Mouse (Mus musculus) CH12.LX (cell line): ENCODE data around the gene Ccdc61. TPM values are rescaled to one million over a fixed set of nuclear protein-coding genes. Genes with fewer than 3 reads are reported as not detected.

Experiments
- DNase-seq: peaks from one replicate; pipeline ENCODE4 v3.0.0-alpha.2; 2013; ENCODE audit errors: extremely low read depth
- H3K27ac ChIP-seq: 2 replicates; pipeline ENCODE4 v1.5.1; 2012; ENCODE audit warnings: low read depth, mild to moderate bottlenecking, control low read depth, moderate library complexity; ENCODE audit not compliant: insufficient read depth
- H3K27me3 ChIP-seq: replicated peaks from 2 replicates; pipeline ENCODE3; 2012; ENCODE audit warnings: inconsistent platforms
- H3K36me3 ChIP-seq, 2 experiments: replicated peaks in 1 of 2; 2 replicates each; pipeline versions ENCODE3 to v1.6.1; 2012; ENCODE audit warnings: inconsistent platforms in 1 of 2, low read length in 1 of 2, mild to moderate bottlenecking in 1 of 2, mixed read lengths in 1 of 2, moderate library complexity in 1 of 2; ENCODE audit not compliant: control insufficient read depth in 1 of 2, insufficient read depth in 1 of 2
- H3K4me1 ChIP-seq, 2 experiments: 2 replicates each; pipeline ENCODE4 v1.6.1; 2012; ENCODE audit warnings: inconsistent platforms in 1 of 2, moderate library complexity in 1 of 2; ENCODE audit not compliant: insufficient read depth in 2 of 2, control insufficient read depth in 1 of 2
- H3K4me2 ChIP-seq: 2 replicates; pipeline ENCODE4 v1.6.1; 2012; ENCODE audit warnings: low read depth, mild to moderate bottlenecking, control low read depth; ENCODE audit not compliant: poor library complexity, insufficient read depth, severe bottlenecking
- H3K4me3 ChIP-seq, 3 experiments: fragments of 150-350 bp in 1 of 3; sonication (generic) in 1 of 3; replicated peaks in 1 of 3; 2 replicates each; pipeline versions ENCODE3 to v1.5.1; 2011 to 2012; ENCODE audit warnings: low read depth in 2 of 3, low read length in 2 of 3, mild to moderate bottlenecking in 2 of 3, moderate library complexity in 2 of 3, control low read depth in 1 of 3, improper control_type of control experiment in 1 of 3, inconsistent platforms in 1 of 3, mixed read lengths in 1 of 3; ENCODE audit not compliant: poor library complexity in 1 of 3
- H3K79me2 ChIP-seq: replicated peaks from 2 replicates; pipeline ENCODE4 v1.6.1; 2012; ENCODE audit warnings: mild to moderate bottlenecking, moderate library complexity; ENCODE audit not compliant: control insufficient read depth, poor library complexity, insufficient read depth, severe bottlenecking; ENCODE audit errors: extremely low read depth
- H3K9ac ChIP-seq: 2 replicates; pipeline ENCODE4 v1.6.1; 2012; ENCODE audit warnings: low read depth, mild to moderate bottlenecking, control low read depth, moderate library complexity; ENCODE audit not compliant: insufficient read depth
- H3K9me3 ChIP-seq: replicated peaks from 2 replicates; pipeline ENCODE3; 2012; ENCODE audit warnings: low read length, inconsistent platforms, mixed read lengths
- BHLHE40 ChIP-seq: IDR thresholded peaks from 2 replicates; pipeline ENCODE4 v1.6.1; 2011; ENCODE audit warnings: mild to moderate bottlenecking, low read depth, low read length, improper control_type of control experiment
- CTCF ChIP-seq, 2 experiments: IDR thresholded peaks in 1 of 2; conservative IDR thresholded peaks in 1 of 2; 2 replicates each; pipeline ENCODE4 v1.5.1; 2011 to 2012; ENCODE audit warnings: low read depth in 2 of 2, low read length in 2 of 2, improper control_type of control experiment in 1 of 2, inconsistent platforms in 1 of 2, mild to moderate bottlenecking in 1 of 2, moderate library complexity in 1 of 2
- ELF1 ChIP-seq: IDR thresholded peaks from 2 replicates; pipeline ENCODE4 v1.6.1; 2014; ENCODE audit warnings: low read depth, mild to moderate bottlenecking, inconsistent platforms, low read length, improper control_type of control experiment
- ETS1 ChIP-seq: conservative IDR thresholded peaks from 2 replicates; pipeline ENCODE4 v1.6.1; 2012; ENCODE audit warnings: low read depth, mild to moderate bottlenecking, inconsistent platforms, low read length, improper control_type of control experiment, moderate library complexity
- GABPA ChIP-seq: IDR thresholded peaks from 2 replicates; pipeline ENCODE4 v1.6.1; 2012; ENCODE audit warnings: low read depth, low read length, improper control_type of control experiment, inconsistent platforms; ENCODE audit not compliant: insufficient replicate concordance
- HCFC1 ChIP-seq: IDR thresholded peaks from 2 replicates; pipeline ENCODE4 v1.6.1; 2012; ENCODE audit warnings: low read depth, mild to moderate bottlenecking, inconsistent platforms, low read length, improper control_type of control experiment
- IRF4 ChIP-seq: IDR thresholded peaks from 2 replicates; pipeline ENCODE4 v1.6.1; 2014; ENCODE audit warnings: low read depth, mild to moderate bottlenecking, inconsistent platforms, low read length, improper control_type of control experiment
- MAX ChIP-seq: IDR thresholded peaks from 2 replicates; pipeline ENCODE4 v1.6.1; 2011; ENCODE audit warnings: low read length, improper control_type of control experiment
- MYC ChIP-seq: IDR thresholded peaks from 2 replicates; pipeline ENCODE4 v1.6.1; 2011; ENCODE audit warnings: low read depth, mild to moderate bottlenecking, improper control_type of control experiment, low read length
- NELFE ChIP-seq: IDR thresholded peaks from 2 replicates; pipeline ENCODE4 v1.6.1; 2011; ENCODE audit warnings: low read depth, low read length, improper control_type of control experiment
- NRF1 ChIP-seq: IDR thresholded peaks from 2 replicates; pipeline ENCODE4 v1.6.1; 2014; ENCODE audit warnings: low read depth, mild to moderate bottlenecking, inconsistent platforms, low read length, improper control_type of control experiment, moderate library complexity
- PAX5 ChIP-seq: IDR thresholded peaks from 2 replicates; pipeline ENCODE4 v1.6.1; 2012; ENCODE audit warnings: low read length, inconsistent platforms, mixed read lengths
- POLR2A ChIP-seq: IDR thresholded peaks from 2 replicates; pipeline ENCODE4 v1.6.1; 2011; ENCODE audit warnings: low read depth, mild to moderate bottlenecking, improper control_type of control experiment, low read length
- POLR2AphosphoS2 ChIP-seq: IDR thresholded peaks from 2 replicates; pipeline ENCODE4 v1.6.1; 2011; ENCODE audit warnings: low read depth, low read length, improper control_type of control experiment
- RAD21 ChIP-seq: IDR thresholded peaks from 2 replicates; pipeline ENCODE4 v1.6.1; 2011; ENCODE audit warnings: low read depth, mild to moderate bottlenecking, low read length, improper control_type of control experiment, moderate library complexity
- RCOR1 ChIP-seq: conservative IDR thresholded peaks from 2 replicates; pipeline ENCODE4 v1.6.1; 2012; ENCODE audit warnings: low read depth, mild to moderate bottlenecking, inconsistent platforms, low read length, improper control_type of control experiment
- SMC3 ChIP-seq: IDR thresholded peaks from 2 replicates; pipeline ENCODE4 v1.6.1; 2011; ENCODE audit warnings: low read depth, low read length, improper control_type of control experiment
- TBP ChIP-seq: conservative IDR thresholded peaks from 2 replicates; pipeline ENCODE4 v1.6.1; 2011; ENCODE audit warnings: low read depth, low read length, improper control_type of control experiment
- TCF12 ChIP-seq: IDR thresholded peaks from 2 replicates; pipeline ENCODE4 v1.6.1; 2014; ENCODE audit warnings: low read depth, mild to moderate bottlenecking, inconsistent platforms, low read length, improper control_type of control experiment
- UBTF ChIP-seq: IDR thresholded peaks from 2 replicates; pipeline ENCODE4 v1.6.1; 2012; ENCODE audit warnings: low read depth, mild to moderate bottlenecking, inconsistent platforms, low read length, improper control_type of control experiment, moderate library complexity
- USF2 ChIP-seq: conservative IDR thresholded peaks from 2 replicates; pipeline ENCODE4 v1.6.1; 2011; ENCODE audit warnings: low read depth, low read length, improper control_type of control experiment
- ZC3H11A ChIP-seq: IDR thresholded peaks from 2 replicates; pipeline ENCODE4 v1.6.1; 2012; ENCODE audit warnings: low read depth, mild to moderate bottlenecking, inconsistent platforms, low read length, improper control_type of control experiment
- ZKSCAN1 ChIP-seq: IDR thresholded peaks from 2 replicates; pipeline ENCODE4 v1.6.1; 2012; ENCODE audit warnings: low read depth, inconsistent platforms, low read length, improper control_type of control experiment, borderline replicate concordance
- ZMIZ1 ChIP-seq: IDR thresholded peaks from 2 replicates; pipeline ENCODE4 v1.6.1; 2012; ENCODE audit warnings: low read depth, mild to moderate bottlenecking, inconsistent platforms, low read length, improper control_type of control experiment
- dilution Hi-C: fragments of 300-500 bp; cut with MboI; formaldehyde crosslinking; loops from 2 replicates; pipeline ENCODE4 v1.14.3; 2020; ENCODE audit warnings: low sequenced_read_pairs; ENCODE audit not compliant: extremely low pct_unique_long_range_greater_than_20kb, extremely low pct_ligation_motif_present
- in situ Hi-C: fragments of 300-500 bp; cut with MboI; formaldehyde crosslinking; loops from 3 replicates; pipeline ENCODE4 v1.14.3; 2019; ENCODE audit warnings: low sequenced_read_pairs, low pct_ligation_motif_present, low pct_unique_long_range_greater_than_20kb, mixed read lengths
- polyA plus RNA-seq: library from polyadenylated mRNA; unstranded; fragments of >175 nt; gene quantifications from 2 replicates; pipeline ENCODE4 v1.2.1, GENCODE M21; 2012; ENCODE audit warnings: low read depth; ENCODE audit not compliant: insufficient read length
- total RNA-seq, 2 experiments: library from RNA; depleted of rRNA; stranded (reverse); fragments of 300-350 nt in 1 of 2; fragments of >200 nt in 1 of 2; gene quantifications; 2 replicates each; pipeline ENCODE4 v1.2.3; 2012 to 2014

Gene Ccdc61
- total and polyA plus RNA-seq, 3 experiments = 11.9 to 17.4 (median 13.2) TPM

- no peaks in the 10 kb centered on the region for H3K36me3 ChIP-seq
- in situ Hi-C loops = loop anchor here (10.0 kb wide), 1 partner anchor 57 kb away; no protein-coding TSS in a partner anchor
- peaks cover 73% of the 10 kb centered on the region for H3K27me3 ChIP-seq
- dilution Hi-C loops = no loop called here
- no peak for DNase-seq
- H3K9ac ChIP-seq = no peak overlapping the region
- no peak overlapping the region for H3K27ac ChIP-seq
- TF ChIP-seq PAX5 (no peak), HCFC1 (no peak), CTCF (conservative IDR thresholded peaks at IDR 0.05 in 1 of 2, IDR thresholded peaks at IDR 0.05 in 1 of 2; ENCODE audit: low read depth in 2 of 2, low read length in 2 of 2) (no peak), UBTF (no peak), ZC3H11A (no peak), ELF1 (no peak), NRF1 (no peak)
- TF ChIP-seq, all 38 proteins: peak for 0
- H3K9me3 ChIP-seq = peaks cover 1% of the 10 kb centered on the region
- no peak overlapping the region for H3K4me2 ChIP-seq
- no peaks in the 10 kb centered on the region for H3K79me2 ChIP-seq
- H3K4me1 ChIP-seq = peaks cover 0 to 6% of the 10 kb centered on the region in 2 experiments; a peak in 2 of 4 replicates
- no peak overlapping the region for H3K4me3 ChIP-seq
These were observed 7.7 kb upstream of the Ccdc61 start for GRCm38 (mm10) chr7:18917931-18918330.

- peaks cover 65% of the 10 kb centered on the region for H3K27me3 ChIP-seq
- DNase-seq = peak; percentile 41
- H3K9me3 ChIP-seq = peaks cover 1% of the 10 kb centered on the region
- no peaks in the 10 kb centered on the region for H3K79me2 ChIP-seq
- H3K4me2 ChIP-seq = no peak overlapping the region
- dilution Hi-C loops = no loop called here
- no peak overlapping the region for H3K9ac ChIP-seq
- peaks cover under 1 to 6% of the 10 kb centered on the region in 2 experiments; a peak in 3 of 4 replicates for H3K4me1 ChIP-seq
- in situ Hi-C loops = loop anchor here (10.0 kb wide), 1 partner anchor 59 kb away; no protein-coding TSS in a partner anchor
- no peak overlapping the region for H3K4me3 ChIP-seq
- no peaks in the 10 kb centered on the region for H3K36me3 ChIP-seq
- H3K27ac ChIP-seq = no peak overlapping the region
- TF ChIP-seq USF2 (no peak), RAD21 (peak; percentile 27), SMC3 (peak; percentile 47), CTCF (conservative IDR thresholded peaks at IDR 0.05 in 1 of 2, IDR thresholded peaks at IDR 0.05 in 1 of 2; ENCODE audit: low read depth in 2 of 2, low read length in 2 of 2) (peak in 1 of 2 experiments; percentile 60; a peak in 2 of 4 replicates)
These were observed 6.0 kb upstream of the Ccdc61 start for GRCm38 (mm10) chr7:18916254-18916653.

- no peaks in the 10 kb centered on the region for H3K79me2 ChIP-seq
- dilution Hi-C loops (no loop called here), in situ Hi-C loops (loop anchor here (10.0 kb wide), 1 partner anchor 65 kb away; no protein-coding TSS in a partner anchor)
- peak overlapping the region; percentile 61 for H3K9ac ChIP-seq
- H3K27ac ChIP-seq = no peak overlapping the region
- peak overlapping the region; percentile 60 to 72 (median 66) for H3K4me3 ChIP-seq
- H3K36me3 ChIP-seq = peaks cover 0 to 22% of the 10 kb centered on the region in 2 experiments
- peak; percentile 12 for DNase-seq
- H3K27me3 ChIP-seq = peaks cover 15% of the 10 kb centered on the region
- H3K4me2 ChIP-seq = peak overlapping the region; percentile 95; the same call in 1 of the 2 replicates
- H3K9me3 ChIP-seq = no peaks in the 10 kb centered on the region
- TF ChIP-seq MYC (no peak), IRF4 (no peak), RCOR1 (no peak), UBTF (no peak), ETS1 (no peak), RAD21 (no peak), MAX (no peak), ZKSCAN1 (no peak), ZMIZ1 (no peak), TCF12 (no peak), NELFE (no peak), CTCF (conservative IDR thresholded peaks at IDR 0.05 in 1 of 2, IDR thresholded peaks at IDR 0.05 in 1 of 2; ENCODE audit: low read depth in 2 of 2, low read length in 2 of 2) (no peak), ELF1 (no peak), POLR2AphosphoS2 (no peak), ZC3H11A (no peak), BHLHE40 (no peak), GABPA (no peak), POLR2A (no peak), PAX5 (no peak), TBP (no peak)
- peaks cover 4 to 15% of the 10 kb centered on the region in 2 experiments; a peak in 3 of 4 replicates for H3K4me1 ChIP-seq
These were observed 418 bp downstream of the Ccdc61 start for GRCm38 (mm10) chr7:18909797-18910196.
